ENCODE assay signal across 19 mouse cellular contexts in the genomic region with DNA sequence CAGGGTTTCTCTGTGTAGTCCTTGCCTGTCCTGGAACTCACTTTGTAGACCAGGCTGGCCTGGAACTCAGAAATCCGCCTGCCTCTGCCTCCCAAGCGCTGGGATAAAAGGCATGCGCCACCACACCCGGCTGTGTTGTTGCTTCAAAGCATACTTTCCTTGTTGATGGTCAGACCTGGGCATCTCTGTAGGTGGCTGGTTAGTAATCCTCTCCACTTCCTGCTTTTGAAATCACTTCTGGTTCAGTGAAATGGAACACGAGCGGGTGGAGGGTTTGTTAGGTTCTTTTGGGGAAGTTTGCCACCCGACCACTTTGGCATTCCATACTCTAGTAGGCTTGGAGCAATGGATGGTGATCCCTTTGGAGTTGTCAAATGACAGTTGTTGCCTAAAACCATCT.
"Had no signal": no experiment of that assay in that cellular context is flagged by ENCODE, and none has a peak within 500 bp of the region (broad histone marks: within the 10 kb centered on the region; RNA-seq: fewer than 3 reads in every experiment).

No protein-coding gene starts in this region.

- H3K4me1 ChIP-seq: midbrain, embryonic 10.5 days; midbrain, embryonic 12.5 days had no signal

- DNase-seq: lung, adult 18-20 months; lung, embryonic 14.5 days; lung, postnatal 10 days; lung, postnatal 4 days; midbrain, embryonic 14.5 days; retina, postnatal 1 day; right cerebral cortex, adult 18-20 months; right cerebral cortex, postnatal 25 days; right cerebral cortex, postnatal 4 days; spleen, adult 18-20 months; thymus, adult 18-20 months; thymus, postnatal 14 days; thymus, postnatal 4 days had no signal

- H3K27me3 ChIP-seq: midbrain, embryonic 12.5 days; neural tube, embryonic 13.5 days; neural tube, embryonic 15.5 days had no signal

- H3K9me3 ChIP-seq: midbrain, embryonic 10.5 days; midbrain, embryonic 12.5 days; neural tube, embryonic 13.5 days; neural tube, embryonic 15.5 days had no signal

- H3K27ac ChIP-seq: midbrain, embryonic 10.5 days; midbrain, embryonic 12.5 days; neural tube, embryonic 13.5 days; neural tube, embryonic 15.5 days had no signal

- ATAC-seq: midbrain, embryonic 16.5 days had no signal

- H3K4me2 ChIP-seq: lung, embryonic 14.5 days; midbrain, embryonic 12.5 days; neural tube, embryonic 13.5 days; neural tube, embryonic 15.5 days had no signal

- H3K9ac ChIP-seq: lung, embryonic 14.5 days; midbrain, embryonic 12.5 days; neural tube, embryonic 13.5 days; neural tube, embryonic 15.5 days had no signal

- H3K4me3 ChIP-seq: midbrain, embryonic 10.5 days; midbrain, embryonic 12.5 days; myocyte; neural tube, embryonic 13.5 days; neural tube, embryonic 15.5 days had no signal
